Mouse (Mus musculus) adrenal gland, postnatal 25 days (tissue): ENCODE results near the gene H2-Ke6. TPM values are rescaled to one million over a fixed set of nuclear protein-coding genes. Genes with fewer than 3 reads are reported as not detected.
A peak's percentile ranks its signal among the peaks of the same experiment; 100 is the strongest.
"Not testable (repeated sequence)": the region's sequence is repeated elsewhere in the genome, so short reads cannot be mapped to it uniquely, and the experiment has no call there.

Source experiments
- DNase-seq: peaks from one replicate; pipeline ENCODE4 v3.0.0; 2021; ENCODE audit warnings: mixed read lengths
- total RNA-seq: library from RNA; stranded (reverse); gene quantifications from 2 replicates; pipeline ENCODE4 v1.2.3, GENCODE M21; 2021

Gene H2-Ke6
- total RNA-seq, 1 experiment from 2014 or later = 239 TPM

GRCm38 (mm10) chr17:34029890-34030595 is 2.2 kb upstream of the H2-Ke6 start:
- no peak for DNase-seq

- DNase-seq = no peak
Observed at GRCm38 (mm10) chr17:34029150-34029889, 1.5 kb upstream of the H2-Ke6 start.

- no peak for DNase-seq
Observed at GRCm38 (mm10) chr17:34028501-34029149, 765 bp upstream of the H2-Ke6 start.

- DNase-seq = peak; percentile 43
Observed at GRCm38 (mm10) chr17:34026917-34027655, 774 bp downstream of the H2-Ke6 start.

GRCm38 (mm10) chr17:34026221-34026620 is 1.6 kb downstream of the H2-Ke6 start:
- DNase-seq = no peak

GRCm38 (mm10) chr17:34025756-34026151 is 2.1 kb downstream of the H2-Ke6 start:
- DNase-seq = peak; percentile 6

GRCm38 (mm10) chr17:34024861-34025755 is 2.8 kb downstream of the H2-Ke6 start:
- peak; percentile 61 for DNase-seq

GRCm38 (mm10) chr17:34024317-34024821 is 3.5 kb downstream of the H2-Ke6 start, which contains the start of gene Ring1:
Gene Ring1 (minus strand): TSS chr17:34024680.
- DNase-seq = peak; percentile 91

- DNase-seq = no peak
Observed at GRCm38 (mm10) chr17:34023678-34024077, 4.2 kb downstream of the H2-Ke6 start.

- peak; percentile 4 for DNase-seq
Observed at GRCm38 (mm10) chr17:34022987-34023386, 4.9 kb downstream of the H2-Ke6 start.

GRCm38 (mm10) chr17:34022414-34022783 is 5.5 kb downstream of the H2-Ke6 start:
- no peak for DNase-seq

GRCm38 (mm10) chr17:34021539-34022413 is 6.1 kb downstream of the H2-Ke6 start:
- peak; percentile 6 for DNase-seq

GRCm38 (mm10) chr17:34013436-34013835 is 14.4 kb downstream of the H2-Ke6 start:
- DNase-seq = no peak

GRCm38 (mm10) chr17:34010156-34010555 is 17.7 kb downstream of the H2-Ke6 start:
- DNase-seq = no peak

GRCm38 (mm10) chr17:34006570-34006969 is 21.3 kb downstream of the H2-Ke6 start:
- DNase-seq = no peak

- peak; percentile 45 for DNase-seq
Observed at GRCm38 (mm10) chr17:34003426-34003825, 24.4 kb downstream of the H2-Ke6 start.

GRCm38 (mm10) chr17:34000796-34001195 is 27.1 kb downstream of the H2-Ke6 start:
- DNase-seq = not testable (repeated sequence)

GRCm38 (mm10) chr17:34000150-34000537 is 27.7 kb downstream of the H2-Ke6 start, which contains the start of gene H2-K1:
Gene H2-K1 (minus strand): TSS chr17:34000347.
- DNase-seq = peak; percentile 92

GRCm38 (mm10) chr17:33999341-34000149 is 28.3 kb downstream of the H2-Ke6 start:
- peak; percentile 37 for DNase-seq
